Mouse (Mus musculus) lung, postnatal 0 days (tissue): ENCODE data around the gene 4930505A04Rik.

ENCODE experiments used
- CTCF ChIP-seq: IDR thresholded peaks from 2 replicates; pipeline ENCODE4 v1.5.1; 2016; ENCODE audit warnings: antibody characterized with exemption, mild to moderate bottlenecking
- EP300 ChIP-seq: IDR thresholded peaks from 2 replicates; pipeline ENCODE4 v1.6.1; 2016; ENCODE audit warnings: antibody characterized with exemption, mild to moderate bottlenecking, control low read depth

DNA sequence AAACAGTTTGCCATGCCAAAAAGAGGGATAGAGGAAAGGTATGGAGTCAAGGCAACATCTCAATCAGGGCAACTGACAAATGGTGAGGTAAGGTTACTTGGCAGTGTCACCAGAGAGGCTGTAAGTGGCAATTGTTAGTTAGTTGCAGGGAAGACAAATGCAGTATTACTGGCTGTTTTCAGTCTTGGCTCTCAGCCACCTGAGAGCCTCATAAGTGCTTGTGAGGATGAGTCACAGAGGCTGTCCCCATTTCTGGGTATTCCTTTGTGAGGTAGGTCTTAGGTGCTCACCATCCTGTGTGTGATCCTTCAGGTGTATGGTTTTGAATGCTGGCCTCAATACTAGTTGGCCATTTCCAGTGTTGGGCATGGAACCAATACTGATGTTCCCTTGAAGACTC, 77.3 kb downstream of the 4930505A04Rik start:
- TF ChIP-seq EP300 (no peak), CTCF (no peak)
